Mouse (Mus musculus) intestine, embryonic 16.5 days (tissue): ENCODE results near the gene Casz1. TPM values are rescaled to one million over a fixed set of nuclear protein-coding genes. Genes with fewer than 3 reads are reported as not detected.

Source experiments
- ATAC-seq: fragments of 200-750 bp; cut with Nextera tagmentation; 2 replicates; pipeline ENCODE4 v1.8.0; 2017; ENCODE audit warnings: moderate TSS enrichment, moderate library complexity
- H3K27ac ChIP-seq: fragments of 300-500 bp; sonication (generic); 2 replicates; pipeline ENCODE4 v1.5.1; 2014; ENCODE audit warnings: mild to moderate bottlenecking, low read length
- H3K27me3 ChIP-seq: fragments of 300-500 bp; sonication (generic); replicated peaks from 2 replicates; pipeline ENCODE4 v1.6.1; 2014; ENCODE audit warnings: low read length, control low read depth, mixed read lengths; ENCODE audit not compliant: control insufficient read depth, insufficient read depth
- H3K36me3 ChIP-seq: fragments of 300-500 bp; sonication (generic); 2 replicates; pipeline ENCODE4 v1.6.1; 2014; ENCODE audit warnings: low read length, control low read depth; ENCODE audit not compliant: control insufficient read depth, insufficient read depth
- H3K4me1 ChIP-seq: fragments of 300-500 bp; sonication (generic); 2 replicates; pipeline ENCODE4 v1.6.1; 2014; ENCODE audit warnings: low read length, control low read depth, mixed read lengths; ENCODE audit not compliant: control insufficient read depth, insufficient read depth
- H3K4me2 ChIP-seq: fragments of 300-500 bp; sonication (generic); 2 replicates; pipeline ENCODE4 v1.6.1; 2014; ENCODE audit warnings: low read depth, low read length, control low read depth
- H3K4me3 ChIP-seq: fragments of 300-500 bp; sonication (generic); 2 replicates; pipeline ENCODE4 v1.5.1; 2014; ENCODE audit warnings: mild to moderate bottlenecking, low read length
- H3K9ac ChIP-seq: fragments of 300-500 bp; sonication (generic); 2 replicates; pipeline ENCODE4 v1.6.1; 2014; ENCODE audit warnings: low read depth, low read length
- H3K9me3 ChIP-seq: fragments of 300-500 bp; sonication (generic); 2 replicates; pipeline ENCODE4 v1.6.1; 2016; ENCODE audit warnings: low read length, control low read depth; ENCODE audit not compliant: control insufficient read depth
- WGBS: fragments of 180-500 bp; shearing (Covaris S2); extraction: QIAGEN DNeasy Blood & Tissue Kit; methylation state at CpG from one replicate; pipeline ENCODE4 v1.1.7; 2014; 5-methylcytosine and 5-hydroxymethylcytosine counted together
- polyA plus RNA-seq: library from polyadenylated mRNA; unstranded; fragments of >200 nt; fragmentation: Nextera tagmentation; extraction: Ambion mirVana; gene quantifications from 2 replicates; pipeline ENCODE4 v1.2.1, GENCODE M21; 2015

Gene Casz1
- polyA plus RNA-seq, 1 experiment from 2014 or later, result 5.9 TPM

DNA sequence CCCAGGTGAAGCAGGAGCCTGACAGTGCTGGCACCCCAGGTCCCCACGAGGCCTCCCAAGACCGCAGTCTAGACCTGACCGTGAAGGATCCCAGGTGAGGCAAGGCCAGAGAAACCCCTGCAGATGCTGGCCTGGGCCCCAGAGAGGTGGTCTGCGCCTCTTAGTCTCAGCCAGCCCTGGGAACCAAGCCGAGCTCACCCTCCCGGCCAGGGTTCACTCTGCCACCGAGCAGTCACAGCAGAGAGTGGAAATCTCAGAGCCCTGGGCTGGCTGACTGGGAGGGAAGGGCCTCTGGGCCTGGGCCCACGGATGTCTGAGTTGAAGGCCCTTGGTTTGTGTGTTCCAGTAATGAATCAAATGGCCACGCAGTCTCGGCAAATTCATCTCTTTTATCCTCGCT, 137.1 kb downstream of the Casz1 start:
- Histone ChIP-seq H3K4me2 (peak overlapping the region; percentile 52), H3K27me3 (no peaks in the 10 kb centered on the region), H3K4me3 (0 out of 2 replicates have a peak overlapping the region, but pooled peaks have one; percentile 29), H3K36me3 (no peaks in the 10 kb centered on the region), H3K9me3 (no peaks in the 10 kb centered on the region), H3K4me1 (peaks cover 18% of the 10 kb centered on the region), H3K9ac (peak overlapping the region; percentile 59), H3K27ac (peak overlapping the region; percentile 38; the same call in 1 of the 2 replicates)
- WGBS, result 44% methylated on average over 11 of the region's 11 CpGs
- ATAC-seq, result peak; percentile 8; the same call in 1 of the 2 replicates

DNA sequence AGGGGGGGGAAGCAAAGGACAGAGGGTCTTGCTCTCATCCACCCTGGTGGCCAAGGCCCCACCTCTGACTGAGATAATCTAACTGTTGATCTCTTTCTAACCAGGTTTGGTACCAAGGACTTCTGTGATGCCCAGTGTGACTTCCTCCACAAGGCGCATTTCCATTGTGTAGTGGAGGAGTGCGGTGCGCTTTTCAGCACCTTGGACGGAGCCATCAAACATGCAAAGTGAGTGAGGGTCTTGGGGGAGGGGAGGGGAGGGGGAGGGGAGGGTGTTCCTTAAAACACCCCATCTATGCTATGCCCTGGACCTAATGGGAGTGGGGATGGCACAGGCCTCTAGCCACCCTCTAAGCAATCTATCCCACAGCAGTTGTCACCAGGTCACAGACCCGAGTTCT, 138.9 kb downstream of the Casz1 start:
- Histone ChIP-seq H3K9ac (no peak overlapping the region), H3K27ac (no peak overlapping the region), H3K4me3 (no peak overlapping the region), H3K4me2 (no peak overlapping the region), H3K36me3 (no peaks in the 10 kb centered on the region), H3K4me1 (peaks cover 25% of the 10 kb centered on the region), H3K27me3 (no peaks in the 10 kb centered on the region), H3K9me3 (no peaks in the 10 kb centered on the region)
- ATAC-seq, result no peak
- WGBS, result 54% methylated on average over 5 of the region's 5 CpGs

DNA sequence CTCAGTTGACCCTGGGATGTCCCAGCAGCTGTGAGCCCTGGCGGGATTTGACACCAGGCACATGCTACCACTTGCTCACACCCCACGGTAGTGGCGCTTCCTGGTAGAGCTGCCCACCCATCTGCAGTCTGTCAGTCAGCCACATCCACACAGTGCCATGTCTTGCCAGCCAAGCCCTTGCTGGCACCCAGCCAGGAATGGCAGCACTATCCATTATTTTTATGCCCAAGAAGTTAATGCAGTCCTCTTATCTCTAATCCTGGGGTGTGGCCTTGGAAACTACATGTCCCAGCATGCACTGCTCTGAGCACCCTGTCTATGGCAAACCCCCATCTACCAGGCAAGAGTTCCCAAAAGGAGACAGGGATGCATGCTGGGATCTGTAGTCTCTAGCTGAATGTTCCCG, 141.2 kb downstream of the Casz1 start:
- Histone ChIP-seq H3K4me1 (peaks cover 20% of the 10 kb centered on the region), H3K27me3 (0 out of 2 replicates have a peak, but pooled peaks cover 3% of the 10 kb centered on the region), H3K9ac (no peak overlapping the region), H3K27ac (no peak overlapping the region), H3K4me3 (no peak overlapping the region), H3K4me2 (no peak overlapping the region), H3K36me3 (no peaks in the 10 kb centered on the region), H3K9me3 (no peaks in the 10 kb centered on the region)
- no peak for ATAC-seq
- 72% methylated on average over 4 of the region's 4 CpGs for WGBS

DNA sequence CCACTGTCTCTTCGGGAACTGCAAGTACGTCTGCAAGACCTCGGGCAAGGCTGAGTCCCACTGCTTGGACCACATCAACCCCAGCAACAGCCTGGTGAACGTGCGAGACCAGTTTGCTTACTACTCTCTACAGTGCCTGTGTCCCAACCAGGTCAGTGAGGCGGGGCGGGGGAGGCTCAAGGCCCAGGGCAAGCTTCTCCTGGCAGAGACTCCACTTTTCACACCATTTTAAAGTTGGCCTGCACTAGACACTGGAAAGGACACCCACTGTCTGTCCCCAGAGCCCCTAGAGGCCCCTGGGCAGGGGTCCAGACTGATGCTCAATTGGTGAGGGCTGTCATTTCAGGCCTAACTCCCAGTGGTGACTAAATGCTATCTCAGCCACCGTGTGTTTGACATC, 141.8 kb downstream of the Casz1 start:
- ATAC-seq, result no peak
- no peak overlapping the region for H3K4me2 ChIP-seq
- H3K27ac ChIP-seq, result no peak overlapping the region
- peaks cover 5% of the 10 kb centered on the region; the same call in 1 of the 2 replicates for H3K27me3 ChIP-seq
- no peak overlapping the region for H3K4me3 ChIP-seq
- H3K9ac ChIP-seq, result no peak overlapping the region
- no peaks in the 10 kb centered on the region for H3K36me3 ChIP-seq
- peaks cover 18% of the 10 kb centered on the region for H3K4me1 ChIP-seq
- 91% methylated on average over 8 of the region's 8 CpGs for WGBS
- H3K9me3 ChIP-seq, result no peaks in the 10 kb centered on the region

DNA sequence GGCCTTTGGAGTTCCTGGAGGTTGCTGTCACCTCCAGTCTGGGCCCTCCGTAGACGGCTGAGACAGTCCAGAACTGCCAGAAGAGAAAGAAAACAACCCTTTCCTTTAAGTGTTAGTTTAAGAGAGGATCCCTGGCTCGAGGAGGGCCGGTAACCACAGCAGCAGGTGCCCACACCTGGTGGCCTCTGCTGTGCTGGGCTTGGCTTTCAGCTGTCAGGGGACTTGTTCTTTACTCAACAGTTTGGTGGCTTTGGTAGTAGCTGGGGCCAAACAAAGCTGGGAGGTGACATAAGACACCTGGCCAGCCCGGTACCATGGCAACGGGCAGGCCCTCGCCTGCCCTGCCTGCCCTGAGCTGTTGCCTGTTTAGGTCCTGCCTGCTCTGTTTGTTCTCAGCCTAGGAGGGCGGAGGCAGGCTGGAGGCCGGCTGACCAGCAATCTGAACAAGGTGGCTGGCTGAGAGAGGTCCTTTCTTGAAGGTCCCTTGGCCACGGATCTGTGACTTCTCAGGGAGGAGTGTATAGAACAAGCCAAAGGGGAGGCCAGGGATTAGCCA, 143.7 kb downstream of the Casz1 start:
- no peak overlapping the region for H3K4me3 ChIP-seq
- peak; percentile 53; the same call in 1 of the 2 replicates for ATAC-seq
- H3K27me3 ChIP-seq, result peaks cover 20% of the 10 kb centered on the region
- 32% methylated on average over 10 of the region's 10 CpGs for WGBS
- H3K9ac ChIP-seq, result 0 out of 2 replicates have a peak overlapping the region, but pooled peaks have one; percentile 3
- H3K36me3 ChIP-seq, result no peaks in the 10 kb centered on the region
- H3K9me3 ChIP-seq, result no peaks in the 10 kb centered on the region
- H3K27ac ChIP-seq, result peak overlapping the region; percentile 8; the same call in 1 of the 2 replicates
- peaks cover 31% of the 10 kb centered on the region for H3K4me1 ChIP-seq
- H3K4me2 ChIP-seq, result no peak overlapping the region

DNA sequence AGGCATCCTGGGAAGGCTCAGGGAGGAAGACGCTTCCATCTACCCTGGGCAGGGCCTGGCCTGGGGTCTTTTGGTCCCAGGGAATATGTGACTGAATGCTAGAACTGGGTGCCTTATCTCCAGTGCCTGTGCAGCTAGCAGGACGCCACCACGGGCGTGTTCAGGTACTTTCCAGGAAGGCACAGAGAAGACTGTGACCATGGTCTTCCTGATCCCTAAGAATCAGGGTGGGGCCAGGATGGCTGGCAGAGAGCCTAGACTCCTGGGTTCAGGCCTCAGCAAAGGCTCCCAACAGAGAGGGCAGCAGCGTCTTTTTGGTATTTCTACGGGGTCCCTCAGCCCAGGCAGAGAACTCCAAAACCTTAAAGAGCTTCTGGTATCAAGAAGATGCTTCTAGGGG, 146.3 kb downstream of the Casz1 start:
- Histone ChIP-seq H3K4me3 (no peak overlapping the region), H3K9ac (peak overlapping the region; percentile 43; the same call in 1 of the 2 replicates), H3K27me3 (peaks cover 26% of the 10 kb centered on the region), H3K4me1 (peaks cover 36% of the 10 kb centered on the region), H3K36me3 (no peaks in the 10 kb centered on the region), H3K27ac (peak overlapping the region; percentile 48; the same call in 1 of the 2 replicates), H3K4me2 (no peak overlapping the region), H3K9me3 (no peaks in the 10 kb centered on the region)
- 71% methylated on average over 6 of the region's 6 CpGs for WGBS
- ATAC-seq, result 0 out of 2 replicates have a peak, but pooled peaks have one; percentile 17

DNA sequence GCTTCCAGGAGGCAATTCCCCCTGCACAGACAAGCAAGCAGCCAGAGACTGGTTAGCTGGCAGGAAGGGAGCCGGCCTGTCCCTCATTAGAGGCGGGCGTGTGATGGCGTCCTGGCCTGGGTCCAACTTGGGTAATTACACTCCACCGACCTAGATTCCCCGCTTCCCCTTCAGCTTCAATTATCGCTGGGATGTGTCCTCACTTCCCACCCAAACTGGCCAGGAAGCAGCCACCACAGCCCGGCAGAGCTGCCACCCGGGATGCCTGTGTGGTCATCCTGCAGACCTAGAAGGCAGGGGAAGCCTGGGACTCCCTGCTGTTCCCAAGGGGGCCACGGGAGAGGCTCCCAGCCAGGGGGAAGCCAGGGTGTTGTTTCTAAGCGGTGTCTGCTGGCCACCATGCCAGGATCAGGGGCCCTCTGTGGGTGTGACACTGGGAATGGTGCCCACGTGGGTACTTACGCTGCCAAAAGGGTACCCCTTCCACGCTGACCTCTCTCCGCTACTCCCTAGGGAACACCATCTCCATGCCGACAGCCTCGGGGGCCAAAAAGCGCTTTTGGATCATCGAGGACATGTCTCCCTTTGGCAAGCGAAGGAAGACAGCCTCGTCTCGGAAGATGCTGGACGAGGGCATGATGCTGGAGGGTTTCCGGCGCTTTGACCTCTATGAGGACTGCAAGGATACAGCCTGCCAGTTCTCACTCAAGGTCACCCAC, 146.9 kb downstream of the Casz1 start:
- H3K4me3 ChIP-seq, result no peak overlapping the region
- H3K27ac ChIP-seq, result peak overlapping the region; percentile 48
- WGBS, result 53% methylated on average over 25 of the region's 25 CpGs
- ATAC-seq, result peak; percentile 37
- peak overlapping the region; percentile 10; the same call in 1 of the 2 replicates for H3K9ac ChIP-seq
- no peak overlapping the region for H3K4me2 ChIP-seq
- no peaks in the 10 kb centered on the region for H3K9me3 ChIP-seq
- H3K4me1 ChIP-seq, result peaks cover 38% of the 10 kb centered on the region
- H3K27me3 ChIP-seq, result peaks cover 26% of the 10 kb centered on the region
- H3K36me3 ChIP-seq, result no peaks in the 10 kb centered on the region

DNA sequence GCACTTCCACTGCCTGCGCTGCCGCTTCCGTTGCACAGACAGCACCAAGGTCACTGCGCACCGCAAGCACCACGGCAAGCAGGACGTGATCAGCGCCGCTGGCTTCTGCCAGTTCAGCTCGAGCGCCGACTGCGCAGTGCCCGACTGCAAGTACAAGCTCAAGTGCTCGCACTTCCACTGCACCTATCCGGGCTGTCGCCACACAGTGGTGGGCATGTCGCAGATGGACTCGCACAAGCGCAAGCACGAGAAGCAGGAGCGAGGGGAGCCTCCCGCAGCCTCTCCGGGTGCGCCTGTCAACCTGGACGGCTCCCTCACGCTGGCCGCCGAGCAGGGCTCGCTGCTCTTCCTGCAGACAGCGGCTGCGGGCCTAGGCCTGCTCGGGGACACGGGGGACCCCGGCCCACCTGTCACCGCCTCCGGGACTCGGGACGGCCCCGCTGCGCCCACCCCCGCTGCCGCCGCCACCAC, 147.6 kb downstream of the Casz1 start:
- Histone ChIP-seq H3K36me3 (no peaks in the 10 kb centered on the region), H3K9me3 (no peaks in the 10 kb centered on the region), H3K9ac (peak overlapping the region; percentile 54; the same call in 1 of the 2 replicates), H3K4me1 (peaks cover 38% of the 10 kb centered on the region), H3K27ac (no peak overlapping the region), H3K4me3 (peak overlapping the region; percentile 28), H3K4me2 (peak overlapping the region; percentile 52), H3K27me3 (peaks cover 26% of the 10 kb centered on the region)
- 19% methylated on average over 44 of the region's 44 CpGs for WGBS
- ATAC-seq, result no peak; the same call in 1 of the 2 replicates

DNA sequence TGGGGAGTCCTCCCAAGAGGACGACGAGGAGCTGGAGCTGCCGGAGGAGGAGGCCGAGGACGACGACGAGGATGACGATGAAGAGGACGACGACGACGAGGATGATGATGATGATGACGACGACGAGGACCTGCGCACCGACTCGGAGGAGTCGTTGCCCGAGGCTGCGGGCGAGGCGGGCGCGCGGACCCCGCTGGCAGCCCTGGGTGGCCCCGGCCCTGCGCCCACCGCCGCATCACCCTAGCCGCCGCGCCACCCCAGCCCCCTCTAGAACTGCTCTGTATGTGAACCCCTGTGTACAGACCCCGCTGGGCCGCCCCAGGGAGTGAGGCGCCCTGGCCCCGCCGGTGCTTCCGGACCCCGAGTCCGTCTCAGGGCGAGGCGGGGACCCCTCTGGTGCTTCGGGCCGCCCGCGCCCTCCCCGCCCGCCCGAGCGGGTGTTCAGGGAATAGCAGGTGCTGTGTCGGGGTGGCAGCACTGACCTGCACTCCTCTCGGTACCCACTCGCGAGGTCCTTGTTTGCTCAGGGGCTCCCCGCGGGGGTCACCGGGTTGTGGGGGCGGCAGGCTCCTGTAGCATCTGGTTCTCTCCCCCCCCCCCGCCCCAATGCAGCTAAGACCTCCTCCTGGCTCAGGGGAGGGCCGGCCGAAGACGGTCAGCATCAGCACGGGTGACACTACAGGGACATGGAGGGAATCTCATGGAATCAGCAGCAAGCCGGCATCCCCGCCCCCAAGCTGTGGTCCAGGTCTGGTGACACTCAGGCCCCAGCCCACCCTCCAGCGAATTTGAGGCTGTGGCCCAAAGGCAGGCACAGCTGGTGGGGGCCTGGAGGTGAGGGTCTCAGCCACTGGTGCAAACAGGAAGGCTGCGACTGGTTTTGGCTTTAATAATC, 148.3 kb downstream of the Casz1 start:
- no peaks in the 10 kb centered on the region for H3K36me3 ChIP-seq
- H3K9me3 ChIP-seq, result no peaks in the 10 kb centered on the region
- H3K4me2 ChIP-seq, result peak overlapping the region; percentile 52
- ATAC-seq, result no peak
- peak overlapping the region; percentile 54; the same call in 1 of the 2 replicates for H3K9ac ChIP-seq
- H3K4me1 ChIP-seq, result peaks cover 36% of the 10 kb centered on the region
- H3K4me3 ChIP-seq, result peak overlapping the region; percentile 28
- no peak overlapping the region for H3K27ac ChIP-seq
- WGBS, result 15% methylated on average over 63 of the region's 69 CpGs
- peaks cover 26% of the 10 kb centered on the region for H3K27me3 ChIP-seq
